Mouse (Mus musculus) neural tube, embryonic 10.5 days (tissue): ENCODE measurements at regions not wholly inside any gene's neighbourhood (a gene's known extent, or its start where the extent isn't known, plus 50 kb on each side); places are given as distances from the start of the nearest gene placed in this dataset.

ENCODE experiments used
- DNase-seq: peaks from one replicate; pipeline ENCODE4 v3.0.0-alpha.2; 2017; ENCODE audit warnings: low spot score; ENCODE audit errors: extremely low spot score

- no peak for DNase-seq
Measured at GRCm38 (mm10) chr10:16438414-16438813, 1284.6 kb upstream of the Cited2 start.

GRCm38 (mm10) chr10:16440932-16441640 lies 1281.9 kb upstream of the Cited2 start:
- DNase-seq, result no peak

- DNase-seq, result no peak
Measured at GRCm38 (mm10) chr10:16441661-16442072, 1281.4 kb upstream of the Cited2 start.

GRCm38 (mm10) chr10:16443901-16444300 lies 1279.1 kb upstream of the Cited2 start:
- no peak for DNase-seq

- no peak for DNase-seq
Measured at GRCm38 (mm10) chr10:16467935-16468334, 1255.1 kb upstream of the Cited2 start.

GRCm38 (mm10) chr10:16469711-16470110 lies 1253.3 kb upstream of the Cited2 start:
- DNase-seq, result no peak

- DNase-seq, result no peak
Measured at GRCm38 (mm10) chr10:16473952-16474521, 1249.0 kb upstream of the Cited2 start.

GRCm38 (mm10) chr10:16498580-16498979 lies 1224.4 kb upstream of the Cited2 start:
- DNase-seq, result no peak

- DNase-seq, result no peak
Measured at GRCm38 (mm10) chr10:16507681-16508080, 1215.3 kb upstream of the Cited2 start.

GRCm38 (mm10) chr10:16508161-16508560 lies 1214.9 kb upstream of the Cited2 start:
- no peak for DNase-seq

- no peak for DNase-seq
Measured at GRCm38 (mm10) chr10:16514656-16515055, 1208.4 kb upstream of the Cited2 start.

- DNase-seq, result no peak
Measured at GRCm38 (mm10) chr10:16521895-16522294, 1201.1 kb upstream of the Cited2 start.

GRCm38 (mm10) chr10:16524101-16524500 lies 1198.9 kb upstream of the Cited2 start:
- no peak for DNase-seq

GRCm38 (mm10) chr10:16527693-16528092 lies 1195.3 kb upstream of the Cited2 start:
- no peak for DNase-seq

GRCm38 (mm10) chr10:16537660-16538059 lies 1185.4 kb upstream of the Cited2 start:
- no peak for DNase-seq

GRCm38 (mm10) chr10:16538379-16538778 lies 1184.6 kb upstream of the Cited2 start:
- no peak for DNase-seq

GRCm38 (mm10) chr10:16545445-16545844 lies 1177.6 kb upstream of the Cited2 start:
- DNase-seq, result no peak

- no peak for DNase-seq
Measured at GRCm38 (mm10) chr10:16552861-16553635, 1170.0 kb upstream of the Cited2 start.

- DNase-seq, result no peak
Measured at GRCm38 (mm10) chr10:16574568-16574967, 1148.5 kb upstream of the Cited2 start.

- DNase-seq, result no peak
Measured at GRCm38 (mm10) chr10:16578554-16579078, 1144.4 kb upstream of the Cited2 start.

GRCm38 (mm10) chr10:16580200-16580599 lies 1142.8 kb upstream of the Cited2 start:
- DNase-seq, result no peak

GRCm38 (mm10) chr10:16588833-16589232 lies 1134.2 kb upstream of the Cited2 start:
- DNase-seq, result no peak
